Mouse (Mus musculus): ENCODE data around the gene Bcl3. TPM values are rescaled to one million over a fixed set of nuclear protein-coding genes. Genes with fewer than 3 reads are reported as not detected.

The Bcl3 gene
- total and polyA plus RNA-seq, 3 experiments: 0.71 to 6.6 TPM; not detected in 1

DNA sequence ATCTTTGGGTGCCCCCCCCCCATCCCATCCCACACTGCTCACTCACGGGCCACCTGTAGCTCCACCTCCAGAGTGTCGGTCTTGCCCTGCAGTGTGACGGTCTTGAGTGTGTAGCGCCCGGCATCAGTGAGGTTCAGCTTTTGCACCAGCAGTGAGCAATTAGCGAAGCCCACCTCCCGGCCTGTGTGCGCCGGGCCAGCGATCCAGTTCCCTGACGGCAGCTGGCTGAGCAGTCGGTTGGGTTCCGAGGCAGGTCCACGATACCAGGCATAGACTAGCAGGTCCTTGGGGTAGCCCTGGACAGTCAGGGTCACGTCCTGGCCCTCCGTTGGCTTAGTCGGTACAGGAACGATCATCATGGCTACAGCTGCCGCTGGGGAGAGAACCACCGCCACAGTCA, 31.0 kb upstream of the Bcl3 start:
- DNase-seq (ENCODE audit: low spot score) (no peak), ATAC-seq (ENCODE audit: extremely low read depth, insufficient number of reproducible peaks, low FRiP score, poor library complexity, severe bottlenecking) (no peak)
- Histone ChIP-seq H3K36me3 (replicated peaks) (no peaks in the 10 kb centered on the region), H3K4me3 (ENCODE audit: low read depth, low read length) (no peak overlapping the region), H3K9me3 (replicated peaks) (peaks cover 3% of the 10 kb centered on the region; the same call in 1 of the 2 replicates), H3K27me3 (ENCODE audit: insufficient read depth, low read length) (peaks cover 12% of the 10 kb centered on the region; the same call in 1 of the 2 replicates), H3K4me1 (ENCODE audit: insufficient read depth, low read depth, low read length) (no peaks in the 10 kb centered on the region)
- no peak for TF ChIP-seq CTCF (IDR thresholded peaks at IDR 0.05; ENCODE audit: low read depth, low read length)
- no peak for TF ChIP-seq TAL1 (conservative IDR thresholded peaks at IDR 0.05; ENCODE audit: low read depth, low read length)
- no peak for TF ChIP-seq GATA2 (IDR thresholded peaks at IDR 0.05; ENCODE audit: borderline replicate concordance, low read depth, low read length)
- TF ChIP-seq POLR2AphosphoS5 (IDR thresholded peaks at IDR 0.05; ENCODE audit: insufficient replicate concordance, low read depth, low read length): no peak
- no peak for TF ChIP-seq GATA1 (IDR thresholded peaks at IDR 0.05; ENCODE audit: borderline replicate concordance, low read length)

DNA sequence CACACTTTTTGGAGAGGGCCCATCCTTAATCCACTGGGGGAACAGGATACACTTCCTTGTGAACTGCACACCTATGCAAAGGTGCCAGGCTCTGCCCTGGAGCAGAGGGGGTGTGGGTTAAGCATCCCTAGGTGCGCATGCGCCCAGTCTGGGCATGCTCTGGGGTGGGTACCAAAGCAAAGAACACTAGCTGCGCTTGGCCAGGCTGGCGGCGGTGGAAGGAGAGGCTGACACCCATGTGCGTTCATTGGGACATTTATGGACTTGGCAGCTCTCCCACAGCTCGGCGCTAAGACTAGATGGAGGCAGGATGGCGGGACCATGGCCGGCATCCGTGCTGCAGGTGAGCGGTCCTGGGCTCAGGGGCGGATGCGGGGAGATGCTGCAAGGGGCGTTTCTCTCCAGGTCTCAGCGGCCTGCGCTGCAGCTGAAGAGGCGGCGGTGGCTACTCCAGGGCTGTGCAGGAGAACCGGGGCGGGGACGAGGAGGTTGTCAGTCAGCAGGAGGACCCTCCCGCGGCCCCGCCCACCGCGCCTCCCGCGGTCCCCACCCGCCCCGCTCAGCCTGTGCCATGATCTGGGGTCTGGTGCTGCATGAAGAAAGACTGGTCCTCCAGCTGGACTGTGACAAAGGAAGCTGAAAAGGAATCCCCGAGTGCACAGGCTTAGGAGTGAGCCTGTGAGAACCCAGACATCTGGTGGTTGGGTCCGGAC, 29.4 kb upstream of the Bcl3 start, which contains the start of gene Gm19345:
TSS of gene Gm19345 (plus strand) at position 146 of the 713 bp plus-strand sequence.
- Histone ChIP-seq H3K9me3 (replicated peaks) (peaks cover 3% of the 10 kb centered on the region; the same call in 1 of the 2 replicates), H3K4me3 (ENCODE audit: low read depth, low read length) (no peak within 1 kb of the TSS), H3K27me3 (ENCODE audit: insufficient read depth, low read length) (peaks cover 14% of the 10 kb centered on the region; the same call in 1 of the 2 replicates), H3K36me3 (replicated peaks) (no peaks in the 10 kb centered on the region), H3K4me1 (ENCODE audit: insufficient read depth, low read depth, low read length) (no peaks in the 10 kb centered on the region)
- TF ChIP-seq POLR2AphosphoS5 (IDR thresholded peaks at IDR 0.05; ENCODE audit: insufficient replicate concordance, low read depth, low read length): no peak
- DNase-seq (ENCODE audit: low spot score) (no peak), ATAC-seq (ENCODE audit: extremely low read depth, insufficient number of reproducible peaks, low FRiP score, poor library complexity, severe bottlenecking) (no peak)

DNA sequence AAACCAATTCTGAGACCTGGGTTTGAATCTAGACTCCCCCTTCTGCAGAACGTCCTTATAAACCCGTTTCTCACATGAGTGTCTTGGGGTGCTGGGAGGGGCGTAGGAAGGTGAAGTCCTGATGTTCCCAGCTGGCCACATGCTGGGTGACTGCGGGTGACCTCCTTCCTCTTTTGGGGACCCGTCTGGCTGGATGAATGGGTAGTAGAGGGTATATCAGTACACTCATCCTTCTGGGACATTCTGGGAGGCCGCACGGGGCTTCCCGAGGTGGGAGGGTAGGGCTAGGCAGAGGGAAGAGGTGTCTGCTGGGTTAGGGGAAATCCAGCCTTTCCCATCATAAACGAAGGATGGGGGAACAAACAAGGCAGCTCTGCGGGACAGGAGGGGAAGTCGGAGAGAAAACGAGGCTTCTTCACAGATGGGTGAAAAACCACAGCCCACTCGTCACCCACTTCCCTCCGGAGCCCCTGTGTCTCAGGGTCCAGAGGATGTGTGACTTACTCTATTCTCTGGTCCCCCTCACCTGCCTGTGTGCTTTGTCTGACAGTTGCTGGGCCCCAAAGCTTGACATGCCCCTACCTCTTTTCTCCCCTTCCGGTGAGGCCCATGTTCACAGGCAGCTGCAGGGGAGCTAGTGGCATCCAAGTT, 22.1 kb upstream of the Bcl3 start:
- no peak for DNase-seq (ENCODE audit: low spot score)
- no peaks in the 10 kb centered on the region for H3K4me1 ChIP-seq (ENCODE audit: insufficient read depth, low read depth, low read length)
- no peak for TF ChIP-seq CTCF (IDR thresholded peaks at IDR 0.05; ENCODE audit: low read depth, low read length)
- no peak for TF ChIP-seq GATA1 (IDR thresholded peaks at IDR 0.05; ENCODE audit: borderline replicate concordance, low read length)
- no peak for TF ChIP-seq TAL1 (conservative IDR thresholded peaks at IDR 0.05; ENCODE audit: low read depth, low read length)
- TF ChIP-seq POLR2AphosphoS5 (IDR thresholded peaks at IDR 0.05; ENCODE audit: insufficient replicate concordance, low read depth, low read length): no peak
- TF ChIP-seq GATA2 (IDR thresholded peaks at IDR 0.05; ENCODE audit: borderline replicate concordance, low read depth, low read length): no peak

DNA sequence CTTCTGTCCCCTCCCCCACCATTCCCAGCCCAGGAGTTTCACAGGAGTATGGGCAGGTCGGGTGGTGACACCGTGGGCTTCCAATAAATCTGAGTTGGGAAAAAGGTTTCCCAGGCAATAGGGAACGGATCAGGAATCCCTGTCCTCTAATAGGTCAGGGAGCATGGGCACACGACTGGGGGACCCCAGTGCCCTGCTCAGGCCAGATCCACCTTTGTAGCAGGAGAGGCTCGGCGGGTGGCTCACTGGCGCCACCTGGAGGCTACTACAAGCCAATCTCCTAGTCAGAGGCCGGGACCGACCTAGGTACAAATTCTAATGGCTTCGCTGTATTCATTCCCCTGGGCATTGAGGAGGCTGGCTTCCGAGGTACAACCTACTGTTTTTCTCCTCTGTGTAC, 21.0 kb upstream of the Bcl3 start:
- H3K4me3 ChIP-seq (ENCODE audit: low read depth, low read length): no peak overlapping the region
- peak; percentile 65 for TF ChIP-seq CTCF (IDR thresholded peaks at IDR 0.05; ENCODE audit: low read depth, low read length)
- no peak for TF ChIP-seq GATA2 (IDR thresholded peaks at IDR 0.05; ENCODE audit: borderline replicate concordance, low read depth, low read length)
- no peak for TF ChIP-seq TAL1 (conservative IDR thresholded peaks at IDR 0.05; ENCODE audit: low read depth, low read length)
- TF ChIP-seq GATA1 (IDR thresholded peaks at IDR 0.05; ENCODE audit: borderline replicate concordance, low read length): no peak
- no peak for TF ChIP-seq POLR2AphosphoS5 (IDR thresholded peaks at IDR 0.05; ENCODE audit: insufficient replicate concordance, low read depth, low read length)
- DNase-seq (ENCODE audit: low spot score): peak; percentile 47
- no peaks in the 10 kb centered on the region for H3K9me3 ChIP-seq (replicated peaks)
- peaks cover 14% of the 10 kb centered on the region; the same call in 1 of the 2 replicates for H3K27me3 ChIP-seq (ENCODE audit: insufficient read depth, low read length)
- no peaks in the 10 kb centered on the region for H3K36me3 ChIP-seq (replicated peaks)
- ATAC-seq (ENCODE audit: extremely low read depth, insufficient number of reproducible peaks, low FRiP score, poor library complexity, severe bottlenecking): peak; percentile 40; the same call in 1 of the 2 replicates
- H3K4me1 ChIP-seq (ENCODE audit: insufficient read depth, low read depth, low read length): no peaks in the 10 kb centered on the region

More for the DNA sequence above, 22.1 kb upstream of the Bcl3 start:
- peaks cover 16% of the 10 kb centered on the region; the same call in 1 of the 2 replicates for H3K27me3 ChIP-seq (ENCODE audit: insufficient read depth, low read length)
- no peak overlapping the region for H3K4me3 ChIP-seq (ENCODE audit: low read depth, low read length)
- no peak for ATAC-seq (ENCODE audit: extremely low read depth, insufficient number of reproducible peaks, low FRiP score, poor library complexity, severe bottlenecking)
- H3K9me3 ChIP-seq (replicated peaks): no peaks in the 10 kb centered on the region
- no peaks in the 10 kb centered on the region for H3K36me3 ChIP-seq (replicated peaks)

DNA sequence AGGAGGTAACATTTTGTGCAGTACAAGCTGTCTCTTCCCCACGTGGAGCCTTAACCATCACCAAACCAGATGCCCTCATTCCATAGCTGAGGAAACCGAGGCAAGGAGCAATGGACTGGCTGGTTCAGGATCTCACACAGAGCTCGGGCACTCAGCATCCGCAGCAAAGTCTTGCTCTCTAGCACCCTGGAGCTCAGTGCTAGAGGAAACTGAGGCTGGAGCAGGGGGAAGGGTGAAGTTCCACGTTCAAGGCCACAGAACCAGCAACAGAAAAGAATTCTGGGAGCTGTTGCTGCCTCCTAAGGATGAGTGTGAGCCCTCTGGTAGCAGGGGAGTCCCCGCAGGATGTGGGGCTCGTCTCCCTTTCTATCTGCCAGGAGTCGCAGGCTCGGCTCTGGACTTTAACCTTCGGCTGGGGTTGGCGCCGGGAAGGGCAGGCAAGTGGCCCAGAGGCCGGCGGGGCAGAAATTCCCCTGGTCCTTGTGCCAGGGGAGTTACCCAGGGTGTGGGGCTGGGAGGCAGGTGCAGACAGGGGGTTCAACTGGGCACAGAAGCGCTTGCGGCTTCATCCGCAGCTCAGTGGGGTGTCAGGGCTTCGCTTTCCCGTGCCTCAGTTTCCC, 20.4 kb upstream of the Bcl3 start:
- no peak for ATAC-seq (ENCODE audit: extremely low read depth, insufficient number of reproducible peaks, low FRiP score, poor library complexity, severe bottlenecking)
- no peak for DNase-seq (ENCODE audit: low spot score)
- Histone ChIP-seq H3K27me3 (ENCODE audit: insufficient read depth, low read length) (peaks cover 14% of the 10 kb centered on the region; the same call in 1 of the 2 replicates), H3K4me1 (ENCODE audit: insufficient read depth, low read depth, low read length) (no peaks in the 10 kb centered on the region), H3K36me3 (replicated peaks) (no peaks in the 10 kb centered on the region), H3K9me3 (replicated peaks) (no peaks in the 10 kb centered on the region), H3K4me3 (ENCODE audit: low read depth, low read length) (no peak overlapping the region)
- TF ChIP-seq GATA2 (IDR thresholded peaks at IDR 0.05; ENCODE audit: borderline replicate concordance, low read depth, low read length): no peak
- no peak for TF ChIP-seq GATA1 (IDR thresholded peaks at IDR 0.05; ENCODE audit: borderline replicate concordance, low read length)
- TF ChIP-seq CTCF (IDR thresholded peaks at IDR 0.05; ENCODE audit: low read depth, low read length): no peak
- TF ChIP-seq POLR2AphosphoS5 (IDR thresholded peaks at IDR 0.05; ENCODE audit: insufficient replicate concordance, low read depth, low read length): no peak
- TF ChIP-seq TAL1 (conservative IDR thresholded peaks at IDR 0.05; ENCODE audit: low read depth, low read length): no peak
